Mouse (Mus musculus) c-Kit-negative CD71-positive TER-119-positive erythroid progenitor cells, embryonic 14.5 days (primary cell): ENCODE measurements around the gene Txndc8.

Experiments used
- DNase-seq: peaks from one replicate; pipeline ENCODE4 v3.0.0-alpha.2; 2013; ENCODE audit warnings: low read depth, low spot score

The Txndc8 gene

GRCm38 (mm10) chr4:57956029-57956960 lies 52.6 kb downstream of the Txndc8 start, which contains the start of gene Txn1:
Gene Txn1 (minus strand): TSS chr4:57956411.
- DNase-seq = peak; percentile 94

- DNase-seq = peak; percentile 63
Observed at GRCm38 (mm10) chr4:57955544-57955958, 53.4 kb downstream of the Txndc8 start.

- no peak for DNase-seq
Observed at GRCm38 (mm10) chr4:57954991-57955390, 53.9 kb downstream of the Txndc8 start.

- DNase-seq = no peak
Observed at GRCm38 (mm10) chr4:57954580-57954979, 54.3 kb downstream of the Txndc8 start.

- DNase-seq = no peak
Observed at GRCm38 (mm10) chr4:57953796-57954195, 55.1 kb downstream of the Txndc8 start.

GRCm38 (mm10) chr4:57952891-57953290 lies 56.0 kb downstream of the Txndc8 start:
- no peak for DNase-seq

GRCm38 (mm10) chr4:57952416-57952815 lies 56.5 kb downstream of the Txndc8 start:
- no peak for DNase-seq

- no peak for DNase-seq
Observed at GRCm38 (mm10) chr4:57949866-57950265, 59.1 kb downstream of the Txndc8 start.

- no peak for DNase-seq
Observed at GRCm38 (mm10) chr4:57947476-57947875, 61.4 kb downstream of the Txndc8 start.

- no peak for DNase-seq
Observed at GRCm38 (mm10) chr4:57947036-57947435, 61.9 kb downstream of the Txndc8 start.

GRCm38 (mm10) chr4:57942892-57943291 lies 66.0 kb downstream of the Txndc8 start:
- no peak for DNase-seq

- no peak for DNase-seq
Observed at GRCm38 (mm10) chr4:57940631-57941030, 68.3 kb downstream of the Txndc8 start.

- no peak for DNase-seq
Observed at GRCm38 (mm10) chr4:57937292-57937691, 71.6 kb downstream of the Txndc8 start.

- no peak for DNase-seq
Observed at GRCm38 (mm10) chr4:57934181-57934580, 74.7 kb downstream of the Txndc8 start.
